ENCODE assay signal across 13 mouse cellular contexts in genomic region chr12:25188556-25188955, GRCm38 (mm10).
DNase-seq lines count a peak whose midpoint lies in the region; ATAC-seq lines count a peak whose summit lies in the region.
"Had no signal": no experiment of that assay in that cellular context is flagged by ENCODE, and none has a peak within 500 bp of the region (broad histone marks: within the 10 kb centered on the region; RNA-seq: fewer than 3 reads in every experiment).

No protein-coding gene starts in this region.

- no peak overlapping the region for H3K4me3 ChIP-seq in limb, embryonic 10.5 days
- H3K4me3 ChIP-seq in hindbrain, embryonic 16.5 days (ENCODE audit: low read length): no peak overlapping the region
- H3K4me3 ChIP-seq: erythroblast, embryonic 14.5 days; hindbrain, embryonic 15.5 days had no signal

- H3K27ac ChIP-seq in limb, embryonic 10.5 days: peak overlapping the region; percentile 66; the same call in 1 of the 2 replicates
- H3K27ac ChIP-seq in hindbrain, embryonic 16.5 days (ENCODE audit: low read depth, low read length): no peak overlapping the region
- H3K27ac ChIP-seq: hindbrain, embryonic 15.5 days had no signal

- no peaks in the 10 kb centered on the region for H3K27me3 ChIP-seq in limb, embryonic 10.5 days (ENCODE audit: low read depth, poor library complexity, severe bottlenecking)
- no peaks in the 10 kb centered on the region for H3K27me3 ChIP-seq in hindbrain, embryonic 16.5 days (replicated peaks; ENCODE audit: control insufficient read depth, insufficient read depth, low read length)
- H3K27me3 ChIP-seq: hindbrain, embryonic 15.5 days had no signal

- WGBS in limb, embryonic 10.5 days: 83% methylated on average over 3 of the region's 3 CpGs
- WGBS in hindbrain, embryonic 16.5 days: 79% methylated on average over 3 of the region's 3 CpGs

- no peaks in the 10 kb centered on the region for H3K9me3 ChIP-seq in limb, embryonic 10.5 days (replicated peaks)
- no peaks in the 10 kb centered on the region; the same call in 1 of the 2 replicates for H3K9me3 ChIP-seq in hindbrain, embryonic 16.5 days (ENCODE audit: control insufficient read depth, low read length)
- H3K9me3 ChIP-seq: hindbrain, embryonic 15.5 days had no signal

- H3K4me1 ChIP-seq in limb, embryonic 10.5 days: peaks cover 27% of the 10 kb centered on the region
- H3K4me1 ChIP-seq in hindbrain, embryonic 16.5 days (ENCODE audit: control insufficient read depth, insufficient read depth, low read depth, low read length): no peaks in the 10 kb centered on the region
- H3K4me1 ChIP-seq: hindbrain, embryonic 15.5 days had no signal

- no peak overlapping the region for H3K4me2 ChIP-seq in hindbrain, embryonic 16.5 days (ENCODE audit: low read length)
- H3K4me2 ChIP-seq: hindbrain, embryonic 15.5 days had no signal

- no peak for DNase-seq in frontal cortex, postnatal 14 days (ENCODE audit: low spot score in 2 of 2)
- DNase-seq in spleen, postnatal 36 days (ENCODE audit: low spot score in 2 of 2): peak; percentile 35 to 42
- DNase-seq in spleen, adult 18-20 months: no peak
- no peak for DNase-seq in limb, embryonic 10.5 days (ENCODE audit: low spot score)
- no peak for DNase-seq in gastrocnemius, adult 8-10 months (ENCODE audit: low spot score in 2 of 2)
- no peak for DNase-seq in thymus, postnatal 0 days (ENCODE audit: low spot score)
- DNase-seq: cerebellum, adult 18-20 months; embryo, embryonic 11 days; kidney, adult 8-10 months had no signal

- no peak overlapping the region for H3K9ac ChIP-seq in hindbrain, embryonic 16.5 days (ENCODE audit: low read depth, low read length)
- H3K9ac ChIP-seq: hindbrain, embryonic 15.5 days had no signal

- H3K36me3 ChIP-seq in limb, embryonic 10.5 days: no peaks in the 10 kb centered on the region
- no peaks in the 10 kb centered on the region for H3K36me3 ChIP-seq in hindbrain, embryonic 16.5 days (ENCODE audit: control insufficient read depth, insufficient read depth, low read length)
- H3K36me3 ChIP-seq: hindbrain, embryonic 15.5 days had no signal

- peak; percentile 35; the same call in 1 of the 2 replicates for ATAC-seq in frontal cortex, adult (ENCODE audit: low TSS enrichment)
- ATAC-seq in hindbrain, embryonic 16.5 days: no peak

Comparison
In these comparisons a context has a peak if more than half of its experiments do, and no peak if none do; other contexts are left out.
1. DNase-seq: peak in spleen, postnatal 36 days (2 of 2); none in frontal cortex, postnatal 14 days (0 of 2), spleen, adult 18-20 months (0 of 2), limb, embryonic 10.5 days (single experiment), gastrocnemius, adult 8-10 months (0 of 2) and thymus, postnatal 0 days (single experiment).